Mouse (Mus musculus) gastrocnemius, postnatal 25 days (tissue): Measurements from ENCODE around the gene Gpha2. TPM values are rescaled to one million over a fixed set of nuclear protein-coding genes. Genes with fewer than 3 reads are reported as not detected.
A peak's percentile ranks its signal among the peaks of the same experiment; 100 is the strongest.

Experiments
- DNase-seq: peaks from one replicate; pipeline ENCODE4 v3.0.0; 2022
- total RNA-seq, 2 experiments: library from RNA; stranded (reverse); gene quantifications; 1 replicate in 1 of 2; 2 replicates in 1 of 2; pipeline ENCODE4 v1.2.3; 2021

Gpha2 gene
- total RNA-seq, 2 experiments from 2014 or later = not detected

GRCm38 (mm10) chr19:6242281-6242680 lies 16.1 kb downstream of the Gpha2 start:
- peak; percentile 34 for DNase-seq

- no peak for DNase-seq
These were observed 17.0 kb downstream of the Gpha2 start for GRCm38 (mm10) chr19:6243226-6243625.

GRCm38 (mm10) chr19:6245806-6246205 lies 19.6 kb downstream of the Gpha2 start:
- DNase-seq = no peak

GRCm38 (mm10) chr19:6247526-6248300 lies 21.5 kb downstream of the Gpha2 start:
- DNase-seq = no peak

GRCm38 (mm10) chr19:6253021-6253420 lies 26.8 kb downstream of the Gpha2 start:
- no peak for DNase-seq

- no peak for DNase-seq
These were observed 34.2 kb downstream of the Gpha2 start for GRCm38 (mm10) chr19:6260428-6260827.

- DNase-seq = no peak
These were observed 34.8 kb downstream of the Gpha2 start for GRCm38 (mm10) chr19:6260946-6261345.

GRCm38 (mm10) chr19:6261379-6261778 lies 35.2 kb downstream of the Gpha2 start:
- DNase-seq = no peak

- no peak for DNase-seq
These were observed 36.0 kb downstream of the Gpha2 start for GRCm38 (mm10) chr19:6262222-6262621.

- no peak for DNase-seq
These were observed 36.8 kb downstream of the Gpha2 start for GRCm38 (mm10) chr19:6262839-6263433.

- DNase-seq = no peak
These were observed 38.0 kb downstream of the Gpha2 start for GRCm38 (mm10) chr19:6264200-6264599.

- no peak for DNase-seq
These were observed 38.8 kb downstream of the Gpha2 start for GRCm38 (mm10) chr19:6264945-6265344.

GRCm38 (mm10) chr19:6265727-6266182 lies 39.6 kb downstream of the Gpha2 start:
- no peak for DNase-seq

GRCm38 (mm10) chr19:6267306-6268169 lies 41.4 kb downstream of the Gpha2 start:
- peak; percentile 38 for DNase-seq

- DNase-seq = peak; percentile 75
These were observed 42.0 kb downstream of the Gpha2 start for GRCm38 (mm10) chr19:6268170-6268528.

GRCm38 (mm10) chr19:6268670-6269132 lies 42.5 kb downstream of the Gpha2 start:
- no peak for DNase-seq

- no peak for DNase-seq
These were observed 43.8 kb downstream of the Gpha2 start for GRCm38 (mm10) chr19:6269798-6270475.

GRCm38 (mm10) chr19:6270661-6271060 lies 44.5 kb downstream of the Gpha2 start:
- DNase-seq = no peak

GRCm38 (mm10) chr19:6271206-6271605 lies 45.0 kb downstream of the Gpha2 start:
- no peak for DNase-seq

- no peak for DNase-seq
These were observed 45.9 kb downstream of the Gpha2 start for GRCm38 (mm10) chr19:6272053-6272452.

GRCm38 (mm10) chr19:6272738-6273137 lies 46.6 kb downstream of the Gpha2 start:
- no peak for DNase-seq

- no peak for DNase-seq
These were observed 47.4 kb downstream of the Gpha2 start for GRCm38 (mm10) chr19:6273592-6273991.
